Mouse (Mus musculus): ENCODE measurements around the gene Tle2.

- TF ChIP-seq EP300 (IDR thresholded peaks at IDR 0.05; ENCODE audit: low read depth in 1 of 2, low read length in 2 of 2) (no peak), USF1 (IDR thresholded peaks at IDR 0.05; ENCODE audit: low read depth, low read length) (no peak), CTCF (IDR thresholded peaks at IDR 0.05 in 2 of 3, conservative IDR thresholded peaks at IDR 0.05 in 1 of 3; ENCODE audit: control insufficient read depth in 1 of 3, insufficient read depth in 1 of 3, low read depth in 2 of 3, low read length in 3 of 3, poor library complexity in 1 of 3, severe bottlenecking in 1 of 3) (peak; percentile 66 to 79 (median 68)), GABPA (IDR thresholded peaks at IDR 0.05; ENCODE audit: low read depth, low read length) (no peak), TAL1 (IDR thresholded peaks at IDR 0.05; ENCODE audit: low read length) (no peak), CHD2 (IDR thresholded peaks at IDR 0.05; ENCODE audit: low read length) (no peak), BHLHE40 (IDR thresholded peaks at IDR 0.05; ENCODE audit: borderline replicate concordance, low read depth, low read length) (no peak), RAD21 (IDR thresholded peaks at IDR 0.05; ENCODE audit: low read depth, low read length) (peak; percentile 56), ETS1 (IDR thresholded peaks at IDR 0.05; ENCODE audit: low read depth, low read length) (no peak), POLR2A (IDR thresholded peaks at IDR 0.05; ENCODE audit: control insufficient read depth in 1 of 2, insufficient read depth in 1 of 2, low read depth in 1 of 2, low read length in 2 of 2, poor library complexity in 1 of 2) (no peak)
Measured at GRCm38 (mm10) chr10:81553232-81553631, 21.1 kb upstream of the Tle2 start.

Data from MEL (cell line).